Mouse (Mus musculus): ENCODE results near the gene Tmem262. TPM values are rescaled to one million over a fixed set of nuclear protein-coding genes. Genes with fewer than 3 reads are reported as not detected.

The Tmem262 gene
- polyA plus RNA-seq, 1 experiment from 2014 or later: not detected

DNA sequence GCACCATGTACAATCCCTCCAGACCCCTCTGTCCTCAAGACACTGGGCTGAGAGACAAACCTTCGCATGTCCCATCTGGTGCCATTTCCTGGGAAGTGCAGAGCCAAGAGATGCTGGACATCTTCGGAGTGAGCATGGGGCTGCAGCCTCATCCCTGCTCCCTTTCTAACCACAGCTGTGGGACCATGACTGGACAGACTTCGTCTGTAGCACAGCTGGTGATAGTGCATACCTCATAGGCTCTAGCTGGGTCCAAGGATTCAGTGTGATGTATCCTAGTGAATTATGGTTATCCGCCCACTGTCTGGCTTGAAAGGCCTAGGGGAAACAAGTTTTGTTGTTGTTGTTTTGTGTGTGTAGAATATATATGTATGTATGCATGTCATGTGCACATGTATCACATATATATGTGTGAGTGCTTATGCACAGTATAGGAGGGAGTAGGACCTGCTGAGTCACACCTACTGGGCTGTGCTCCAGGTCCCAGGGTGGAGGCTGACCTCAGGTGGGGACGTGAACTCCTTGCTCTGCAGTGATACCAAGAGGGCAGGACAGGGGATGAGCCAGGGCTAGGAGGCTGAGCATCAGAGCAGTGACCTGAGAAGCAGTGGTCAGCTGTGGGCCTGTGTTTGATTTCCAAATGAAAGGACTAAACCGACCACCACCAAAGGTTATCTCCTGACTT is 22.5 kb downstream of the Tmem262 start:
- ATAC-seq (ENCODE audit: low FRiP score, low TSS enrichment) (peak; percentile 76), DNase-seq (ENCODE audit: low spot score) (peak; percentile 47)
- Histone ChIP-seq H3K4me2 (replicated peaks; ENCODE audit: low read depth) (no peak overlapping the region), H3K4me1 (replicated peaks; ENCODE audit: control insufficient read depth, insufficient read depth) (no peaks in the 10 kb centered on the region), H3K9me3 (ENCODE audit: control insufficient read depth, low read length) (no peaks in the 10 kb centered on the region), H3K27me3 (ENCODE audit: control insufficient read depth, insufficient read depth, low read length) (no peaks in the 10 kb centered on the region), H3K27ac (replicated peaks) (no peak overlapping the region), H3K4me3 (ENCODE audit: low read depth, low read length) (no peak overlapping the region), H3K9ac (ENCODE audit: low read length) (no peak overlapping the region), H3K36me3 (ENCODE audit: control insufficient read depth, insufficient read depth, low read length) (no peaks in the 10 kb centered on the region)
- TF ChIP-seq EP300 (optimal IDR thresholded peaks at IDR 0.05) (no peak), CTCF (IDR thresholded peaks at IDR 0.05; ENCODE audit: low read depth) (no peak)
- 66% methylated on average over 6 of the region's 6 CpGs for WGBS

DNA sequence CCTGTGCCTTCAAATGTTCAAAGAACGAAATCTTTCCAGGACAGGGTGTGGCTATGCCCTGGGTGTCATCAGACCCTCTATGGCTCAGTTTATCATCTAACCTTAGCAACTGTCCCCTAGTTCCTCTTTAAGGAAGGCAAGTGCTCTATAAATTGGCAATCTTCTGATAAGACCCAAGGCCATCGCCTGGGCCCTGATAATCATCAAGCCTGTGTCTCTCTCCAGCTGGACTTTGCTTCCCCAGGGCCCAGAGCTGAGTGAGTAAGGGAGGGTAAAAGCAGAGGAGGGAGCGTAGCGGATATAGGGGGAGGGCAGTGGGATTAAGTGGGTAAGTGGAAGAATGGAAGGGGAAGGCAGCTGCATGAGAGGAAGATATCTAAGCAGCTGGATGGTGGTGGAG is 24.6 kb downstream of the Tmem262 start:
- Histone ChIP-seq H3K27ac (replicated peaks) (no peak overlapping the region), H3K4me1 (replicated peaks; ENCODE audit: control insufficient read depth, insufficient read depth) (no peaks in the 10 kb centered on the region), H3K27me3 (ENCODE audit: control insufficient read depth, insufficient read depth, low read length) (no peaks in the 10 kb centered on the region), H3K4me3 (ENCODE audit: low read depth, low read length) (no peak overlapping the region), H3K4me2 (replicated peaks; ENCODE audit: low read depth) (no peak overlapping the region), H3K9me3 (ENCODE audit: control insufficient read depth, low read length) (no peaks in the 10 kb centered on the region), H3K36me3 (ENCODE audit: control insufficient read depth, insufficient read depth, low read length) (no peaks in the 10 kb centered on the region), H3K9ac (ENCODE audit: low read length) (peak overlapping the region; percentile 3; the same call in 1 of the 2 replicates)
- WGBS: 65% methylated on average over 4 of the region's 4 CpGs
- DNase-seq (ENCODE audit: low spot score) (no peak), ATAC-seq (ENCODE audit: low FRiP score, low TSS enrichment) (no peak)
- TF ChIP-seq EP300 (optimal IDR thresholded peaks at IDR 0.05) (no peak), CTCF (IDR thresholded peaks at IDR 0.05; ENCODE audit: low read depth) (no peak)

DNA sequence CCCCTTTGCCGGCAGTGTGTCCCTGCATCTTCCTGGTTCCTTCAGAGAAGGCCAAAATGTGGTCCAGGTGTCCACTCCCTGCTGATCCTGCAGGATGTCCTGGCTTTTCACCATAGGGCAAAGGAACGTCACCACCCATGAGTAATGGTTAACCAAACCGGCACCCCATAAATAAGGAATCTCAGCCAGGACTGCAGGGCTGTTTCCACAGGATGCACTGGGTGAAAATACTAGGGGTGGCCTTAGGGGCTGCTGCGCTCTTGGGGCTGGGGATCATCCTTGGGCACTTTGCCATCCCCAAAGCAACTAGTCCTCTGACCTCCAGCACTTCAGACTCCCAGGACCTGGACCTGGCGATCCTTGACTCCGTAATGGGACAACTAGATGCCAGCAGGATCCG is 25.8 kb downstream of the Tmem262 start, which contains the start of gene Naaladl1:
Gene Naaladl1, plus strand, starts transcription at position 197 of the 400 bp plus-strand sequence.
- Histone ChIP-seq H3K4me3 (ENCODE audit: low read depth, low read length) (no peak within 1 kb of the TSS), H3K4me1 (replicated peaks; ENCODE audit: control insufficient read depth, insufficient read depth) (no peaks in the 10 kb centered on the region), H3K36me3 (ENCODE audit: control insufficient read depth, insufficient read depth, low read length) (no peaks in the 10 kb centered on the region), H3K27ac (replicated peaks) (no peak within 1 kb of the TSS), H3K9me3 (ENCODE audit: control insufficient read depth, low read length) (no peaks in the 10 kb centered on the region), H3K27me3 (ENCODE audit: control insufficient read depth, insufficient read depth, low read length) (no peaks in the 10 kb centered on the region), H3K9ac (ENCODE audit: low read length) (peak within 1 kb of the TSS; percentile 3; the same call in 1 of the 2 replicates), H3K4me2 (replicated peaks; ENCODE audit: low read depth) (no peak within 1 kb of the TSS)
- WGBS: 75% methylated on average over 7 of the region's 7 CpGs
- TF ChIP-seq EP300 (optimal IDR thresholded peaks at IDR 0.05) (no peak), CTCF (IDR thresholded peaks at IDR 0.05; ENCODE audit: low read depth) (no peak)
- DNase-seq (ENCODE audit: low spot score) (no peak), ATAC-seq (ENCODE audit: low FRiP score, low TSS enrichment) (no peak)

DNA sequence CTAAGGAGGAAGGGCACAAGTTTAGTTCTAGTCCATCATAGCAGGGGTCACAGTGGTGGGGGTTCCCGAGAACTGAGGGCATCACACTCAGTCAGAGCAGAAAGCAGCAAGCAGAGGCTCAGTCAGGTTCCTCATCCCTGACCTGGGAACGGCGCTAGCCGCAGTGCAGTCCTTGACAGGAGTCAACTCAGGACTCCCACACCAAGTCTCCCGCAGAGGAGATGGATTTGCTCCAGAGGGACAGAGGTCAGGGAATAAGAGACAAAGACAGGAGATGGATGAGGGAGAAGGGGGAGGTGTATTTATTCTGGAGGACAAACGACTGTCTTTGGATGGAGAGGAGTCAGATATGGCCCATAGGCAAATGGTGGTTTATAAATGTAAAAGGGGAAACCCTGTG is 33.3 kb downstream of the Tmem262 start:
- Histone ChIP-seq H3K4me1 (replicated peaks; ENCODE audit: control insufficient read depth, insufficient read depth) (no peaks in the 10 kb centered on the region), H3K36me3 (ENCODE audit: control insufficient read depth, insufficient read depth, low read length) (peaks cover 15% of the 10 kb centered on the region), H3K27ac (replicated peaks) (no peak overlapping the region), H3K9me3 (ENCODE audit: control insufficient read depth, low read length) (no peaks in the 10 kb centered on the region), H3K4me3 (ENCODE audit: low read depth, low read length) (no peak overlapping the region), H3K9ac (ENCODE audit: low read length) (no peak overlapping the region), H3K27me3 (ENCODE audit: control insufficient read depth, insufficient read depth, low read length) (no peaks in the 10 kb centered on the region), H3K4me2 (replicated peaks; ENCODE audit: low read depth) (no peak overlapping the region)
- 26% methylated on average over 6 of the region's 6 CpGs for WGBS
- no peak for TF ChIP-seq EP300 (optimal IDR thresholded peaks at IDR 0.05)
- no peak for TF ChIP-seq CTCF (IDR thresholded peaks at IDR 0.05; ENCODE audit: low read depth)
- no peak for DNase-seq (ENCODE audit: low spot score)
- ATAC-seq (ENCODE audit: low FRiP score, low TSS enrichment): no peak

DNA sequence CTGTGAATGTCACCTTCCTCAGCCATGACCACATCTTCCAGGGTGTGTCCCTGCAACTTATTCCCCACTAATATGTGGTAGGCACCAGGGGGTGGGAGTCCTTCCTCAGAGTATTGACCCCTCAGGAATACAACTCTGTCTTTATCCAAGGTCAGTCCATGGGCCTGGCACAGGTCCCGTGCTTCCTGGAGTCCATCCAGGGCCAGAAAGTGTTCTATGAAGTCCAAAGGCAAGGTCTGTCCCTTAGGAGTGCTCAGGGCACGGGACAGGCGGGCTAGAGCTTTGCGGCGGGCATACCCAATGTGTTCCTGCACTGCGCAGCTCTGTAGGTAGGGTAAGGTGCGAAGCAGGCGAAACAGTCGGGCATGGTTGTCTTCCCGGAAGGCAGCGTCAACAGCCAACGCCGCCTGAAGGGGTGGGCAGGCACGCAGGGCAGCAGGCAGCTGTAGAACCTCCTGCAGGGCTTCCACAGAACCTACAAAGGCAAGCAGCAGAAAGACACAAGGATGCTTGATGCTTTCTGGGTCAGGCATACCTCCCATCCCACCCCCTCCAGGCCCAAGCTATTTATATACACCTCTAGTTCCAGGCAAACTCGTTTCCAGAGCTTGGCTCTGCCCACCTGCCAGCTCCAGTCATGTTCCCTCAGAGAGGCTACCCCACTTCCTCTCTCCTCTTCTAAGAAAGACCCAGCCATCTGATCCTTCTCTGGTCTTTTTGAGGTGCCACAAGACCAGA is 36.4 kb downstream of the Tmem262 start:
- Histone ChIP-seq H3K9ac (ENCODE audit: low read length) (no peak overlapping the region), H3K27me3 (ENCODE audit: control insufficient read depth, insufficient read depth, low read length) (no peaks in the 10 kb centered on the region), H3K4me1 (replicated peaks; ENCODE audit: control insufficient read depth, insufficient read depth) (no peaks in the 10 kb centered on the region), H3K4me2 (replicated peaks; ENCODE audit: low read depth) (no peak overlapping the region), H3K4me3 (ENCODE audit: low read depth, low read length) (no peak overlapping the region), H3K27ac (replicated peaks) (no peak overlapping the region), H3K36me3 (ENCODE audit: control insufficient read depth, insufficient read depth, low read length) (peaks cover 18% of the 10 kb centered on the region), H3K9me3 (ENCODE audit: control insufficient read depth, low read length) (no peaks in the 10 kb centered on the region)
- DNase-seq (ENCODE audit: low spot score) (no peak), ATAC-seq (ENCODE audit: low FRiP score, low TSS enrichment) (no peak)
- 88% methylated on average over 15 of the region's 15 CpGs for WGBS
- TF ChIP-seq EP300 (optimal IDR thresholded peaks at IDR 0.05): no peak
- TF ChIP-seq CTCF (IDR thresholded peaks at IDR 0.05; ENCODE audit: low read depth): no peak

Measured in stomach, postnatal 0 days (tissue).